Mouse (Mus musculus): ENCODE results near the gene Wrb.

- TF ChIP-seq POLR2A (IDR thresholded peaks at IDR 0.05; ENCODE audit: extremely low read depth, insufficient read depth, low read length) = no peak
- TF ChIP-seq CTCF (IDR thresholded peaks at IDR 0.05; ENCODE audit: extremely low read depth, insufficient read depth, low read length) = no peak
Measured at GRCm38 (mm10) chr16:96095966-96096365, 49.2 kb upstream of the Wrb start.

All from cortical plate, adult 2 months (tissue).